Mouse (Mus musculus) neural tube, embryonic 14.5 days (tissue): ENCODE data around the gene Mycbp2. TPM values are rescaled to one million over a fixed set of nuclear protein-coding genes. Genes with fewer than 3 reads are reported as not detected.

Experiments
- ATAC-seq: fragments of 200-750 bp; cut with Nextera tagmentation; 2 replicates; pipeline ENCODE4 v1.8.0; 2017; ENCODE audit warnings: low read depth, mild to moderate bottlenecking, moderate TSS enrichment, moderate library complexity
- H3K27ac ChIP-seq: fragments of 300-500 bp; sonication (generic); 2 replicates; pipeline ENCODE4 v1.5.1; 2014; ENCODE audit warnings: low read depth, mild to moderate bottlenecking, control low read depth, low read length, moderate library complexity, mixed read lengths
- H3K27me3 ChIP-seq: fragments of 300-500 bp; sonication (generic); 2 replicates; pipeline ENCODE4 v1.6.1; 2014; ENCODE audit warnings: low read length; ENCODE audit not compliant: control insufficient read depth, insufficient read depth
- H3K36me3 ChIP-seq: fragments of 300-500 bp; sonication (generic); 2 replicates; pipeline ENCODE4 v1.6.1; 2014; ENCODE audit warnings: low read length, mixed read lengths; ENCODE audit not compliant: control insufficient read depth, insufficient read depth
- H3K4me1 ChIP-seq: fragments of 300-500 bp; sonication (generic); 2 replicates; pipeline ENCODE4 v1.6.1; 2014; ENCODE audit warnings: low read length; ENCODE audit not compliant: control insufficient read depth, insufficient read depth
- H3K4me2 ChIP-seq: fragments of 300-500 bp; sonication (generic); 2 replicates; pipeline ENCODE4 v1.6.1; 2014; ENCODE audit warnings: mild to moderate bottlenecking, low read depth, low read length, control low read depth
- H3K4me3 ChIP-seq: fragments of 300-500 bp; sonication (generic); 2 replicates; pipeline ENCODE4 v1.5.1; 2014; ENCODE audit warnings: low read depth, low read length, control low read depth, mixed read lengths
- H3K9ac ChIP-seq: fragments of 300-500 bp; sonication (generic); replicated peaks from 2 replicates; pipeline ENCODE4 v1.6.1; 2014; ENCODE audit warnings: low read depth, mild to moderate bottlenecking, control low read depth, low read length, mixed read lengths
- H3K9me3 ChIP-seq: fragments of 300-500 bp; sonication (generic); 2 replicates; pipeline ENCODE4 v1.6.1; 2016; ENCODE audit warnings: low read length; ENCODE audit not compliant: control insufficient read depth
- WGBS: fragments of 180-500 bp; shearing (Covaris S2); extraction: QIAGEN DNeasy Blood & Tissue Kit; methylation state at CpG from one replicate; pipeline ENCODE4 v1.1.7; 2014; 5-methylcytosine and 5-hydroxymethylcytosine counted together
- polyA plus RNA-seq: library from polyadenylated mRNA; unstranded; fragments of >200 nt; fragmentation: Nextera tagmentation; extraction: Ambion mirVana; gene quantifications from 2 replicates; pipeline ENCODE4 v1.2.1, GENCODE M21; 2014

Mycbp2 gene
- polyA plus RNA-seq, 1 experiment from 2014 or later = 93.7 TPM

DNA sequence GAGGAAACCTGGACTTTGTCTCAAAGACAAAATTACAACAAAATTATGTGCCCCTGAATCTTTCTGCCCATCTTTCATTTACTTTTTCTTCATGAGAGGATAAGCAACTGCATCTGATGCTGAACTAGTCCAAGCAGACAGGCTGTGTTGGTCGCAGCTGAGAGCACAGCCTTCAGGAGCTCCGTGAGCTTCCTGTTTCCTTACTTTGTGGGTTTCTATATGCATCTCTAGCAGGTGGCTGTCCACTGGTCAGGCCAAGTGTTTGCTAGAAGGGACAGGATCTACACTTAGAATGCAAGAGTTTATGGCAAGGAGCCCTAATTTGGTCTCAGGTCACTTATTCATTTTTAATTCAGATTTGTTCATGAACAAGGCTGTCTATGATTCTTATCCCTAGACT is 50.4 kb downstream of the Mycbp2 start:
- H3K36me3 ChIP-seq = peaks cover 15% of the 10 kb centered on the region
- 98% methylated on average over 2 of the region's 2 CpGs for WGBS
- no peak for ATAC-seq

DNA sequence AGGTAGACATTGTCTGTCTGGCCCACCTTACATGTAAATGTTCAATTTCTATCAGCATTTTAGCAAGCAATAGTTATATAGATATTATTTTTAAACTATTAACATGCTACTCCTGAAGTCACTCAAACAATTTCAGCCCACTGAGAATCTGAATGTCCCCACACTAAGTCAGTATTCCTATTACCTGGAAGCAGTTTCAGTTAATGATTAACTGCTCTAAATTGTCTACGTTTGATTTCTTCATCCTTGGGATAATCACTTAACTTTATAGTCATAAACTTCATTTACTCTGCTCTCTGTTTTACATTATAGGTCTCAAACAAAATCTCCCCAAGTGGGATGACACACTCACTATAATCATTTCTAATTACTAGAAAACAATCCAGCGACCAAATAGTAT is 60.0 kb downstream of the Mycbp2 start:
- no peak overlapping the region for H3K4me3 ChIP-seq
- no peak overlapping the region for H3K27ac ChIP-seq
- peaks cover 17% of the 10 kb centered on the region; the same call in 1 of the 2 replicates for H3K36me3 ChIP-seq
- no peaks in the 10 kb centered on the region for H3K4me1 ChIP-seq
- no peak overlapping the region for H3K9ac ChIP-seq
- no peaks in the 10 kb centered on the region for H3K27me3 ChIP-seq
- WGBS = 92% methylated on average over 2 of the region's 2 CpGs
- ATAC-seq = no peak
- H3K4me2 ChIP-seq = no peak overlapping the region
- no peaks in the 10 kb centered on the region for H3K9me3 ChIP-seq

More for the DNA sequence above, 50.4 kb downstream of the Mycbp2 start:
- no peaks in the 10 kb centered on the region for H3K9me3 ChIP-seq
- no peaks in the 10 kb centered on the region for H3K27me3 ChIP-seq
- H3K4me1 ChIP-seq = no peaks in the 10 kb centered on the region
- no peak overlapping the region for H3K27ac ChIP-seq
- H3K9ac ChIP-seq = no peak overlapping the region
- no peak overlapping the region for H3K4me3 ChIP-seq
- no peak overlapping the region for H3K4me2 ChIP-seq

DNA sequence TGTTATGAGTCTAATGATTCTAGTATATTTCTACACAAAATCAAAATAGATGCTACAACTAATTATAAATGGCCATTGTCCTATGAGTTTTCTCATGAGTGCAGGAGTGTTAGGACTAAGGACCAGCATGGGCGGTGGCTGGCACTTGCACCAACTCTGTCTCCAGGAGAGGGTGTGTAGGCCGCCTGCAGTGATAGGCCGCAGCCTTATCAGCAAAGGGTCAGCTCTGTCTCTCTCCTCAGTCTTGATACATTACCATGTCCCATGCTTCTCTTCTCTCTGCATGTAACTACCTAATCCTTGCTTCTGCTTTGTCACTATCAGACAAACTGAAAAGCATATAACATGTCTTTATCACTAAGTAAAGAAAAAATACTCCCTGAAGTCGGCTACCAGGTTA is 69.9 kb downstream of the Mycbp2 start:
- WGBS = 95% methylated on average over 4 of the region's 4 CpGs
- H3K9ac ChIP-seq = no peak overlapping the region
- no peak overlapping the region for H3K27ac ChIP-seq
- H3K4me3 ChIP-seq = no peak overlapping the region
- H3K36me3 ChIP-seq = peaks cover 11% of the 10 kb centered on the region
- H3K4me1 ChIP-seq = no peaks in the 10 kb centered on the region
- no peak for ATAC-seq
- no peaks in the 10 kb centered on the region for H3K9me3 ChIP-seq
- H3K4me2 ChIP-seq = no peak overlapping the region
- no peaks in the 10 kb centered on the region for H3K27me3 ChIP-seq

DNA sequence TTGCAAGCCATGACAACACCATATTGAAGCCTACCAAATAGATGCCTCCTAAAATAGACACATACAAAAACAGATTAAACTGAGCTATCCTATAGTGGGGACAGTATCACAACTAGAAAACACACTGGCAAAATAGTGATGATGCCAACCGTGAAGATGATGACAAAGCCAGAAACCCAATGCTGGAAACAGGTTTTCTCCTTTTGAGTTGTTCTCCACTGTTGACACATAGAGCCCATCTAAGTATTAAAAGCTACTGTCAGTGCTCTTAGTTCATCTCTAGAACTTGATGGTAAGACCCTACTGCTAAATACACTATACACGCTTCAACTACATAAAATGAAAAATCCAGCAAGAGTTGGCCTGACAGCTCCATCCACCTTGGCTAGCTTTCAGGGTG is 86.2 kb downstream of the Mycbp2 start:
- no peak overlapping the region for H3K9ac ChIP-seq
- no peaks in the 10 kb centered on the region for H3K4me1 ChIP-seq
- 0 out of 2 replicates have a peak, but pooled peaks cover 3% of the 10 kb centered on the region for H3K36me3 ChIP-seq
- no peak overlapping the region for H3K4me2 ChIP-seq
- H3K27ac ChIP-seq = no peak overlapping the region
- H3K9me3 ChIP-seq = no peaks in the 10 kb centered on the region
- H3K4me3 ChIP-seq = no peak overlapping the region
- H3K27me3 ChIP-seq = no peaks in the 10 kb centered on the region
- 98% methylated on average over 2 of the region's 2 CpGs for WGBS
- no peak for ATAC-seq

DNA sequence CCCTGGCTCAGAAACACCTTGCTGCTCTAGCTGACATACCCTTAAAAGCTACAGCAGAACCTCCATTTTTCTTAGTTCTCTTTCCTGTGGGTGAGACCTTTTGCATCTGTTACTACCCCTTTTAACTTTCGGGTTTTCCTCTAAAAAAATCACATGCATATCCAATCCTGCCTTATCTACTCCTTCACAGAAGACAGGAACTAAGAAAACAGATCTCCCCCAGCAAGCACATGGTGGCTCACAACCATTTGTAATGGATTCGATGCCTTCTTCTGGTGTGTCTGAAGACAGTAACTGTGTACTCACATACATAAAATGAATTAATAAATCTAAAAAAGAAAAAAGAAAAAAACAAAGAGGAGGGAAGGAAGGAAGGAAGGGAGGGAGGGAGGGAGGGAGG is 87.9 kb downstream of the Mycbp2 start:
- Histone ChIP-seq H3K4me2 (no peak overlapping the region), H3K4me3 (no peak overlapping the region), H3K27me3 (no peaks in the 10 kb centered on the region), H3K9me3 (no peaks in the 10 kb centered on the region), H3K36me3 (0 out of 2 replicates have a peak, but pooled peaks cover 3% of the 10 kb centered on the region), H3K4me1 (no peaks in the 10 kb centered on the region), H3K9ac (no peak overlapping the region), H3K27ac (no peak overlapping the region)
- ATAC-seq = no peak
- 92% methylated on average over 2 of the region's 2 CpGs for WGBS

DNA sequence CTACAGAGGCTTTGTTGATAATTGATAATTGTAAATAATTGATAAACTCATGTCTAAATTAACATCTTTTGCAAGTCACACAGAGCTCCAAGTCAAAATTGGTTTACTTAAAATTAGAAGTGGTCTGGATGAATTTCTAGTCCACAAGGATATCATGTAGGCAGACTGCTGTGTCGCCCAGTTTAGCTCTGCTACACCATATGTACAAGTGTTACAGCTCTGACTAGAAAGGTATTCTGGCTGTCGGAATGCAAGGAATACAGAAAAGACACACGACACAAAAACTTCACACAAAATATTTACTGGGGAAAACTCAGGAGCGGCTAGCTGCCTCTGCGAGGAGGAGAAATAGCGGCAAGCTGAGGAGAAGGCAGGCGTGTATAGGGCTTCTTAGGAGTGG is 89.7 kb downstream of the Mycbp2 start:
- H3K4me1 ChIP-seq = no peaks in the 10 kb centered on the region
- H3K36me3 ChIP-seq = 0 out of 2 replicates have a peak, but pooled peaks cover 3% of the 10 kb centered on the region
- H3K9me3 ChIP-seq = no peaks in the 10 kb centered on the region
- WGBS = 93% methylated on average over 7 of the region's 7 CpGs
- no peak overlapping the region for H3K27ac ChIP-seq
- H3K27me3 ChIP-seq = no peaks in the 10 kb centered on the region
- no peak overlapping the region for H3K4me2 ChIP-seq
- no peak for ATAC-seq
- H3K9ac ChIP-seq = no peak overlapping the region
- H3K4me3 ChIP-seq = no peak overlapping the region

DNA sequence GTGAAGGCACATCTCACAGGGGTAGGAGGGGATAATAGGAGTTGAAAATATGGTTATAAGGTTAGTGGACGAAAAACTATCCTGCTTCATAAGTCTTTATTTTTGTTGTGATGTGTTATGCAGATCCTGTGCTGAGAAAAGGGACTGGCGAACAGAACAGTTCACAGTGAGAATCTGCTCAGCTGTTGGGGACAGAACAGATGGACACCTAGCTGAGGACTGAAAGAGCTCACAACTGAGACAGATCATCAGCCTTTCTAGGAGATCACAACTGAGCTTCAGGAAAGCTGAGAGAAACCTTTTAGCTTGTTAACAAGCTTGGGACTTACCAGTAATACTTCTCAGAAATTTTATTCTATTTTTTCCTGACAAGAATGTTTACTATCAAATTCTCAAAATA is 92.3 kb downstream of the Mycbp2 start:
- no peaks in the 10 kb centered on the region for H3K27me3 ChIP-seq

DNA sequence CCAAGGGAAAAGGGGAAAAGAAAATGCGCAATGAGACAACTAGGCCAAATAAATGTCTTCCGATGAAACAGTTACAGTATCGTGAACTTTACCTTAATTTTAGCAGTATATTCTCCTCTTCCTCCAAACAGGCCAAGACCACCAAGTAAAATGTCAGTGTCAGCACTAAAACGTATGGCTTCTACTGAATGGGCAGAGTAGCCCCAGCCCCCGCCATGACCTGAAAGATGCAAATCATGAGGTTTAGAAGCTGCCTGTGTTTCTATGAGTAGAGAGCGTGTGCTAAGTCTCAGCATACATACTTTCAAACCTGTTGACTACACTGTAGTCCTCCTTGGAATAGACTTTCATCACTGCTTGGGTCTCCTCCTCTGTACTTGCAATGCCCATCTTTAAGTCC is 104.6 kb downstream of the Mycbp2 start:
- Histone ChIP-seq H3K36me3 (peaks cover 17% of the 10 kb centered on the region), H3K27ac (no peak overlapping the region), H3K4me2 (no peak overlapping the region), H3K9ac (no peak overlapping the region), H3K9me3 (no peaks in the 10 kb centered on the region), H3K4me1 (no peaks in the 10 kb centered on the region), H3K27me3 (no peaks in the 10 kb centered on the region), H3K4me3 (no peak overlapping the region)
- ATAC-seq = no peak
- 94% methylated on average over 6 of the region's 6 CpGs for WGBS

More for the DNA sequence above, 92.3 kb downstream of the Mycbp2 start:
- Histone ChIP-seq H3K4me3 (no peak overlapping the region), H3K27ac (no peak overlapping the region), H3K4me2 (no peak overlapping the region), H3K4me1 (no peaks in the 10 kb centered on the region), H3K9me3 (no peaks in the 10 kb centered on the region), H3K9ac (no peak overlapping the region), H3K36me3 (peaks cover 11% of the 10 kb centered on the region)
- no peak for ATAC-seq
- WGBS = 96% methylated on average over 2 of the region's 2 CpGs

DNA sequence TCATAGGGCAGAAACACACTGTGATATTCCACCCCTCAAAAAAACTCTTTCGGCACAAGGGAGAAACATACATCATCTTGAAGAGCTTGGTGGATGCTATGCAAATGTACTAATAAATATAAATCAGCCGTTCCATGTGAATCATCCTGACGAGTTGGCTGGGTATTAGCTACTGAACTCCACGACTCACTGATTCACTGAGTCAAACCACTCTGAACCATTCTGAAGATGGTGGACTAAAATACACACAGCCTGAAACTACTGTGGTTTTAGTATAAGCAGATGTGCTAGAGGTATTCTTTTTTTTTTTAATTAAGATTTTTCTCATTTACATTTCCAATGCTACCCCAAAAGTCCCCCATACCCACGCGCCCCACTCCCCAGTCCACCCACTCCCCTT is 111.8 kb downstream of the Mycbp2 start:
- Histone ChIP-seq H3K9ac (no peak overlapping the region), H3K36me3 (peaks cover 9% of the 10 kb centered on the region), H3K9me3 (no peaks in the 10 kb centered on the region), H3K4me1 (no peaks in the 10 kb centered on the region), H3K27me3 (no peaks in the 10 kb centered on the region), H3K4me3 (no peak overlapping the region), H3K27ac (no peak overlapping the region), H3K4me2 (no peak overlapping the region)
- WGBS = 79% methylated on average over 6 of the region's 6 CpGs
- no peak for ATAC-seq
